Mouse (Mus musculus): ENCODE results near the gene R3hdm2. TPM values are rescaled to one million over a fixed set of nuclear protein-coding genes. Genes with fewer than 3 reads are reported as not detected.

R3hdm2 gene
- polyA plus RNA-seq, 1 experiment from 2014 or later: 21.1 TPM

GRCm38 (mm10) chr10:127343029-127343428, 37.1 kb upstream of the R3hdm2 start:
- H3K4me1 ChIP-seq (ENCODE audit: insufficient read depth, low read depth, low read length): peaks cover 8% of the 10 kb centered on the region
- no peaks in the 10 kb centered on the region; the same call in 1 of the 2 replicates for H3K27me3 ChIP-seq (replicated peaks; ENCODE audit: insufficient read depth, low read length)
- H3K4me3 ChIP-seq (ENCODE audit: low read depth, low read length): no peak overlapping the region
- ATAC-seq (no peak), DNase-seq (ENCODE audit: low spot score) (no peak)
- no peaks in the 10 kb centered on the region for H3K9me3 ChIP-seq (ENCODE audit: low read length)
- H3K9ac ChIP-seq (replicated peaks; ENCODE audit: low read depth): no peak overlapping the region
- no peak for TF ChIP-seq EP300 (IDR thresholded peaks at IDR 0.05)
- no peak for TF ChIP-seq CTCF (IDR thresholded peaks at IDR 0.05)
- H3K4me2 ChIP-seq (replicated peaks; ENCODE audit: low read depth, low read length): no peak overlapping the region
- H3K36me3 ChIP-seq (ENCODE audit: insufficient read depth, low read length): no peaks in the 10 kb centered on the region
- WGBS: 63% methylated on average over 3 of the region's 3 CpGs
- H3K27ac ChIP-seq (ENCODE audit: low read length): no peak overlapping the region

GRCm38 (mm10) chr10:127346173-127346572, 34.0 kb upstream of the R3hdm2 start:
- Histone ChIP-seq H3K4me2 (replicated peaks; ENCODE audit: low read depth, low read length) (no peak overlapping the region), H3K36me3 (ENCODE audit: insufficient read depth, low read length) (no peaks in the 10 kb centered on the region), H3K4me3 (ENCODE audit: low read depth, low read length) (no peak overlapping the region), H3K9ac (replicated peaks; ENCODE audit: low read depth) (no peak overlapping the region), H3K27me3 (replicated peaks; ENCODE audit: insufficient read depth, low read length) (no peaks in the 10 kb centered on the region), H3K9me3 (ENCODE audit: low read length) (no peaks in the 10 kb centered on the region), H3K4me1 (ENCODE audit: insufficient read depth, low read depth, low read length) (no peaks in the 10 kb centered on the region; the same call in 1 of the 2 replicates), H3K27ac (ENCODE audit: low read length) (no peak overlapping the region)
- ATAC-seq: no peak
- WGBS: 72% methylated on average over 3 of the region's 3 CpGs
- TF ChIP-seq EP300 (IDR thresholded peaks at IDR 0.05) (no peak), CTCF (IDR thresholded peaks at IDR 0.05) (no peak)
- DNase-seq (ENCODE audit: low spot score): no peak

GRCm38 (mm10) chr10:127348957-127349356, 31.2 kb upstream of the R3hdm2 start:
- TF ChIP-seq EP300 (IDR thresholded peaks at IDR 0.05): no peak
- TF ChIP-seq CTCF (IDR thresholded peaks at IDR 0.05): peak; percentile 31
- no peaks in the 10 kb centered on the region for H3K4me1 ChIP-seq (ENCODE audit: insufficient read depth, low read depth, low read length)
- WGBS: 73% methylated on average over 4 of the region's 4 CpGs
- no peak overlapping the region for H3K4me3 ChIP-seq (ENCODE audit: low read depth, low read length)
- no peaks in the 10 kb centered on the region for H3K9me3 ChIP-seq (ENCODE audit: low read length)
- no peaks in the 10 kb centered on the region for H3K27me3 ChIP-seq (replicated peaks; ENCODE audit: insufficient read depth, low read length)
- no peak overlapping the region for H3K27ac ChIP-seq (ENCODE audit: low read length)
- no peaks in the 10 kb centered on the region for H3K36me3 ChIP-seq (ENCODE audit: insufficient read depth, low read length)
- DNase-seq (ENCODE audit: low spot score): no peak
- no peak overlapping the region for H3K4me2 ChIP-seq (replicated peaks; ENCODE audit: low read depth, low read length)
- H3K9ac ChIP-seq (replicated peaks; ENCODE audit: low read depth): no peak overlapping the region
- no peak for ATAC-seq

- Histone ChIP-seq H3K27me3 (replicated peaks; ENCODE audit: insufficient read depth, low read length) (no peaks in the 10 kb centered on the region), H3K4me1 (ENCODE audit: insufficient read depth, low read depth, low read length) (no peaks in the 10 kb centered on the region), H3K9ac (replicated peaks; ENCODE audit: low read depth) (no peak overlapping the region), H3K27ac (ENCODE audit: low read length) (no peak overlapping the region), H3K9me3 (ENCODE audit: low read length) (no peaks in the 10 kb centered on the region), H3K4me3 (ENCODE audit: low read depth, low read length) (no peak overlapping the region), H3K36me3 (ENCODE audit: insufficient read depth, low read length) (no peaks in the 10 kb centered on the region), H3K4me2 (replicated peaks; ENCODE audit: low read depth, low read length) (no peak overlapping the region)
- WGBS: 70% methylated on average over 8 of the region's 8 CpGs
- ATAC-seq (no peak), DNase-seq (ENCODE audit: low spot score) (no peak)
- TF ChIP-seq CTCF (IDR thresholded peaks at IDR 0.05) (no peak), EP300 (IDR thresholded peaks at IDR 0.05) (no peak)
These were observed 30.3 kb upstream of the R3hdm2 start for GRCm38 (mm10) chr10:127349810-127350209.

GRCm38 (mm10) chr10:127350594-127351284, 29.4 kb upstream of the R3hdm2 start:
- H3K4me3 ChIP-seq (ENCODE audit: low read depth, low read length): no peak overlapping the region

GRCm38 (mm10) chr10:127351285-127351595, 28.9 kb upstream of the R3hdm2 start:
- 83% methylated on average over 8 of the region's 8 CpGs for WGBS
- H3K36me3 ChIP-seq (ENCODE audit: insufficient read depth, low read length): no peaks in the 10 kb centered on the region
- no peaks in the 10 kb centered on the region for H3K9me3 ChIP-seq (ENCODE audit: low read length)
- no peak overlapping the region for H3K27ac ChIP-seq (ENCODE audit: low read length)
- H3K4me1 ChIP-seq (ENCODE audit: insufficient read depth, low read depth, low read length): no peaks in the 10 kb centered on the region
- H3K4me2 ChIP-seq (replicated peaks; ENCODE audit: low read depth, low read length): no peak overlapping the region
- no peak for ATAC-seq
- H3K27me3 ChIP-seq (replicated peaks; ENCODE audit: insufficient read depth, low read length): no peaks in the 10 kb centered on the region
- H3K4me3 ChIP-seq (ENCODE audit: low read depth, low read length): no peak overlapping the region
- TF ChIP-seq CTCF (IDR thresholded peaks at IDR 0.05): no peak
- TF ChIP-seq EP300 (IDR thresholded peaks at IDR 0.05): no peak
- H3K9ac ChIP-seq (replicated peaks; ENCODE audit: low read depth): no peak overlapping the region
- DNase-seq (ENCODE audit: low spot score): no peak

More at GRCm38 (mm10) chr10:127350594-127351284, 29.4 kb upstream of the R3hdm2 start:
- no peak overlapping the region for H3K27ac ChIP-seq (ENCODE audit: low read length)
- no peak overlapping the region for H3K9ac ChIP-seq (replicated peaks; ENCODE audit: low read depth)
- no peaks in the 10 kb centered on the region for H3K27me3 ChIP-seq (replicated peaks; ENCODE audit: insufficient read depth, low read length)
- TF ChIP-seq CTCF (IDR thresholded peaks at IDR 0.05) (peak; percentile 91), EP300 (IDR thresholded peaks at IDR 0.05) (no peak)
- ATAC-seq (peak; percentile 70), DNase-seq (ENCODE audit: low spot score) (peak; percentile 81)
- H3K36me3 ChIP-seq (ENCODE audit: insufficient read depth, low read length): no peaks in the 10 kb centered on the region
- peak overlapping the region; percentile 41 for H3K4me2 ChIP-seq (replicated peaks; ENCODE audit: low read depth, low read length)
- 10% methylated on average over 23 of the region's 24 CpGs for WGBS
- H3K9me3 ChIP-seq (ENCODE audit: low read length): no peaks in the 10 kb centered on the region
- no peaks in the 10 kb centered on the region for H3K4me1 ChIP-seq (ENCODE audit: insufficient read depth, low read depth, low read length)
